Mouse (Mus musculus): ENCODE measurements around the gene Sat1. TPM values are rescaled to one million over a fixed set of nuclear protein-coding genes. Genes with fewer than 3 reads are reported as not detected.

The Sat1 gene
- polyA plus RNA-seq, 1 experiment from 2014 or later = 82.2 TPM

Other genes with a start within 250 kb of the Sat1 start
- gene Magea8, start 220.6 kb downstream of the Sat1 start, polyA plus RNA-seq (2016; fragmentation: Nextera tagmentation; extraction: Ambion mirVana) = not detected in 2 replicates
- not detected in 2 replicates for gene Magea5, start 153.3 kb downstream of the Sat1 start, polyA plus RNA-seq (2016; fragmentation: Nextera tagmentation; extraction: Ambion mirVana)
- gene Magea1, start 126.7 kb downstream of the Sat1 start, polyA plus RNA-seq (2016; fragmentation: Nextera tagmentation; extraction: Ambion mirVana) = not detected in 2 replicates
- gene Magea2, start 122.8 kb downstream of the Sat1 start, polyA plus RNA-seq (2016; fragmentation: Nextera tagmentation; extraction: Ambion mirVana) = not detected in 2 replicates
- gene Cldn34b2, start 88.0 kb downstream of the Sat1 start, polyA plus RNA-seq (2016; fragmentation: Nextera tagmentation; extraction: Ambion mirVana) = not detected in 2 replicates
- gene Acot9, start 46.0 kb upstream of the Sat1 start, polyA plus RNA-seq (2016; fragmentation: Nextera tagmentation; extraction: Ambion mirVana) = 17.1 and 18.7 TPM in 2 replicates
- gene Prdx4, start 124.3 kb upstream of the Sat1 start, polyA plus RNA-seq (2016; fragmentation: Nextera tagmentation; extraction: Ambion mirVana) = 248 and 256 TPM in 2 replicates